Mouse (Mus musculus) heart, embryonic 13.5 days (tissue): ENCODE results near the gene Gabrr3. TPM values are rescaled to one million over a fixed set of nuclear protein-coding genes. Genes with fewer than 3 reads are reported as not detected.

ENCODE experiments used
- ATAC-seq: fragments of 200-750 bp; cut with Nextera tagmentation; 2 replicates; pipeline ENCODE4 v1.8.0; 2017; ENCODE audit warnings: moderate TSS enrichment; ENCODE audit not compliant: insufficient number of reproducible peaks, low FRiP score, low TSS enrichment; ENCODE audit errors: extremely low read depth
- H3K27ac ChIP-seq: fragments of 300-500 bp; sonication (generic); replicated peaks from 2 replicates; pipeline ENCODE4 v1.5.1; 2015; ENCODE audit warnings: moderate library complexity, mild to moderate bottlenecking, inconsistent platforms
- H3K27me3 ChIP-seq: fragments of 300-500 bp; sonication (generic); replicated peaks from 2 replicates; pipeline ENCODE4 v1.6.1; 2015; ENCODE audit warnings: mild to moderate bottlenecking, inconsistent platforms
- H3K36me3 ChIP-seq: fragments of 300-500 bp; sonication (generic); 2 replicates; pipeline ENCODE4 v1.6.1; 2015; ENCODE audit warnings: mild to moderate bottlenecking, inconsistent platforms
- H3K4me1 ChIP-seq: fragments of 300-500 bp; sonication (generic); 2 replicates; pipeline ENCODE4 v1.6.1; 2015; ENCODE audit warnings: inconsistent platforms
- H3K4me2 ChIP-seq: fragments of 300-500 bp; sonication (generic); 2 replicates; pipeline ENCODE4 v1.6.1; 2015; ENCODE audit warnings: inconsistent platforms, mild to moderate bottlenecking, moderate library complexity
- H3K4me3 ChIP-seq: fragments of 300-500 bp; sonication (generic); 2 replicates; pipeline ENCODE4 v1.5.1; 2015; ENCODE audit warnings: moderate library complexity, mild to moderate bottlenecking, inconsistent platforms
- H3K9ac ChIP-seq: fragments of 300-500 bp; sonication (generic); 2 replicates; pipeline ENCODE4 v1.6.1; 2015; ENCODE audit warnings: inconsistent platforms, mild to moderate bottlenecking, moderate library complexity
- H3K9me3 ChIP-seq: fragments of 300-500 bp; sonication (generic); 2 replicates; pipeline ENCODE4 v1.6.1; 2016; ENCODE audit warnings: inconsistent platforms
- WGBS: fragments of 180-500 bp; shearing (Covaris S2); methylation state at CpG from one replicate; pipeline ENCODE4 v1.1.7; 2015; ENCODE audit warnings: mixed read lengths; 5-methylcytosine and 5-hydroxymethylcytosine counted together
- polyA plus RNA-seq: library from polyadenylated mRNA; unstranded; fragments of >200 nt; fragmentation: Nextera tagmentation; extraction: Ambion mirVana; gene quantifications from 2 replicates; pipeline ENCODE4 v1.2.1, GENCODE M21; 2015

The Gabrr3 gene
- polyA plus RNA-seq, 1 experiment from 2014 or later = not detected

GRCm38 (mm10) chr16:59471637-59472278, 64.6 kb downstream of the Gabrr3 start, which contains the start of gene Riox2:
Riox2 (plus strand) TSS chr16:59471775.
- Histone ChIP-seq H3K9ac (peak within 1 kb of the TSS; percentile 79), H3K4me3 (peak within 1 kb of the TSS; percentile 68), H3K36me3 (peaks cover 18% of the 10 kb centered on the region), H3K9me3 (no peaks in the 10 kb centered on the region), H3K4me2 (peak within 1 kb of the TSS; percentile 75), H3K27ac (peak within 1 kb of the TSS; percentile 40), H3K27me3 (no peaks in the 10 kb centered on the region), H3K4me1 (peaks cover 14% of the 10 kb centered on the region)
- WGBS = 1% methylated on average over 56 of the region's 56 CpGs
- ATAC-seq = peak; percentile 86

DNA sequence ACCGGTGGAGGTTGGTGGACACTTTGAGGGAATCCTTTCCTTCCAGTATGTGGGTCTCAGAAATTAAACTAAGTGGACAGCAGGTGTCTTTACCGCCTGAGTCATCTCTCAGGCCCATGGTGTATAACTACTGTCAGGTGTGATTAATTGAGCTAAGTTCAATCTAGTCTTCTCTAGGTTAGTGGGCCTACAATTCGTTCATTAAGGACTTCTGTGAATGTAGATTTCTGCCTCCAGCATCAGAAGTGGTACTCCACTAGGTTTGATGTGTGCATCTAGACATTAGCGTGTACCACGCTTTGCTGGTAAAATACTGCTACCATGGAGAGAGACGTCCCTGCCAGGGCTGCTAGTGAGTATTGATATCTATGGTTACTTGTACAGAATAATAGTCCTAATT, 65.4 kb downstream of the Gabrr3 start:
- peak overlapping the region; percentile 68 for H3K4me3 ChIP-seq
- H3K9ac ChIP-seq = peak overlapping the region; percentile 79
- H3K4me1 ChIP-seq = peaks cover 14% of the 10 kb centered on the region
- peak overlapping the region; percentile 75 for H3K4me2 ChIP-seq
- peaks cover 26% of the 10 kb centered on the region for H3K36me3 ChIP-seq
- WGBS = 40% methylated on average over 6 of the region's 6 CpGs
- no peak overlapping the region; the same call in 1 of the 2 replicates for H3K27ac ChIP-seq
- no peaks in the 10 kb centered on the region for H3K9me3 ChIP-seq
- ATAC-seq = no peak
- no peaks in the 10 kb centered on the region for H3K27me3 ChIP-seq

DNA sequence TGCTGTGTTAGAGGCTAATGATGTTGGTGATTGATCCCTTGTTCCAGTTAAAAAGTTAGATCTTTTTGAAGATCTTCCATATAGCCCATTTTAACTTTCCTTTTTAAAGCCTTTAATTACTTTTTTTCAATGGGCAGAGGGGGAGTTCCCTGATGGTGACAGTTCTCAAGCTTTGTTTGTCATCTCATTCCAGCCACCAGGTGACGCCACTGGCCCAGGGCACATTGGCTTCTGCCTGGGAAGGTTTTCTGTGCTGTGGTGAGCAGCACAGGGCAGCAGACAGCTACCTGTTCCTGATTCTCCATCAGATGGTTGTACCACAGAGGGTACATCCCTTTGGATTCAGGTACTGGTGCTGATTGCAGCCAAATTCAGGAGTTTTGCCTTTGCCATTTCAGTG, 67.7 kb downstream of the Gabrr3 start:
- Histone ChIP-seq H3K4me1 (peaks cover 14% of the 10 kb centered on the region), H3K36me3 (peaks cover 46% of the 10 kb centered on the region), H3K27ac (no peak overlapping the region), H3K9me3 (no peaks in the 10 kb centered on the region), H3K4me2 (no peak overlapping the region), H3K4me3 (no peak overlapping the region), H3K27me3 (no peaks in the 10 kb centered on the region), H3K9ac (no peak overlapping the region)
- no peak for ATAC-seq
- WGBS = 19% methylated on average over 1 of the region's 1 CpGs

- Histone ChIP-seq H3K27ac (no peak overlapping the region), H3K4me3 (no peak overlapping the region), H3K4me2 (no peak overlapping the region), H3K4me1 (peaks cover 7% of the 10 kb centered on the region), H3K9me3 (no peaks in the 10 kb centered on the region), H3K9ac (no peak overlapping the region), H3K36me3 (peaks cover 76% of the 10 kb centered on the region), H3K27me3 (no peaks in the 10 kb centered on the region)
- WGBS = 84% methylated on average over 3 of the region's 3 CpGs
- no peak for ATAC-seq
Measured at GRCm38 (mm10) chr16:59477955-59478354, 70.8 kb downstream of the Gabrr3 start.

- WGBS = 72% methylated on average over 7 of the region's 7 CpGs
- no peak overlapping the region for H3K4me2 ChIP-seq
- H3K9ac ChIP-seq = no peak overlapping the region
- H3K27me3 ChIP-seq = no peaks in the 10 kb centered on the region
- H3K4me1 ChIP-seq = no peaks in the 10 kb centered on the region
- no peak overlapping the region for H3K27ac ChIP-seq
- ATAC-seq = no peak
- H3K9me3 ChIP-seq = no peaks in the 10 kb centered on the region
- H3K36me3 ChIP-seq = peaks cover 95% of the 10 kb centered on the region
- H3K4me3 ChIP-seq = no peak overlapping the region
Measured at GRCm38 (mm10) chr16:59487239-59487638, 80.1 kb downstream of the Gabrr3 start.

DNA sequence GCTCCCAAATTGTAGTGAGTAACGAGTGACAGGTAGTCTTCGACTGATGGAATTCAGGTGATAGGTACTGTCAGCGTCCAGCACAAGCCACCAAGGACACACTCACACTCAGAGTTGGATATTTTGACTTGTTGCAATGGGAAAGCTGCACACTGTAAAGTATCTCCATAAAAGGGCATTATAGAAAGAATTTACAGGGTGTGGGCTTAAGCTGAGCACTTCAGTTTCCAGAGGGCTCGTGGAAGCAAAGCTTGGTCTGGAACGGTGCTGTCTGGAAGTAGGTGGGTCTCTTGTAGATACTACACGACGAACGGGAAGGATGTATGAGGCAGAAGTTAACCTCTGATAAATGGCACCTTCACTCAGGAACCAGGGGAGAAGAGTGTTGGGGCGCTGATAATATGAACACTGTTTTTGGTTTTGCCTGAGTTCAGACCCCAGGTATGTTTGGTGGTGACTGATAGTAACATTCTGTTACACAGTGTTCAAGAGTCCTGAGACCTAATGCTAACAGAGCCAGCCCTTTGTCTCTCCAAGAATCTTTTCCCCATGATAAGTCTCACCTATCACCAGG, 80.9 kb downstream of the Gabrr3 start:
- peaks cover 95% of the 10 kb centered on the region for H3K36me3 ChIP-seq
- H3K4me1 ChIP-seq = no peaks in the 10 kb centered on the region
- ATAC-seq = no peak
- H3K27me3 ChIP-seq = no peaks in the 10 kb centered on the region
- H3K27ac ChIP-seq = no peak overlapping the region
- no peak overlapping the region for H3K9ac ChIP-seq
- no peak overlapping the region for H3K4me3 ChIP-seq
- 65% methylated on average over 9 of the region's 9 CpGs for WGBS
- no peak overlapping the region for H3K4me2 ChIP-seq
- H3K9me3 ChIP-seq = no peaks in the 10 kb centered on the region

- Histone ChIP-seq H3K36me3 (peaks cover 94% of the 10 kb centered on the region), H3K4me3 (no peak overlapping the region), H3K9ac (no peak overlapping the region), H3K27me3 (no peaks in the 10 kb centered on the region), H3K9me3 (no peaks in the 10 kb centered on the region), H3K4me1 (peaks cover 4% of the 10 kb centered on the region; the same call in 1 of the 2 replicates), H3K27ac (no peak overlapping the region), H3K4me2 (no peak overlapping the region)
- ATAC-seq = no peak
- WGBS = 85% methylated on average over 14 of the region's 14 CpGs
Measured at GRCm38 (mm10) chr16:59493199-59493598, 86.1 kb downstream of the Gabrr3 start.

DNA sequence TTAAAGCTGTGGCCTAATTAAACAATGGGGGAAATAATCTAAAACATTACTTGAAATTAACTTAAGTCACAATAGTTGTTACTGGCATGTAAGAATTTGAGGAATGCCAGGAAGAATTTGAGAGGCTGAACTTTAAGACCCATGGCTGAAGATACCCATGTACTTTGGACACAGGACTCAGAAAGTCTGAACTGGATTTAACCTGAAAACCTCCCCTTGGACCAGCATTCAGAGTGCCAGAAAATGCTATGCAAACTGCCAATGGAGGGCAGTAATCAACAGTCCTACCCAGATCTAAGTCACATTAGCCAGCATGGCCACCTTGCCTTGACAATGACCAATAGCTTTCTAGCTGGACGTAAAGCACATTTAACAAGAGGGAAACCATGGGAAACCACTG, 90.8 kb downstream of the Gabrr3 start:
- Histone ChIP-seq H3K27ac (no peak overlapping the region), H3K36me3 (peaks cover 92% of the 10 kb centered on the region), H3K4me3 (no peak overlapping the region), H3K9ac (no peak overlapping the region), H3K4me2 (no peak overlapping the region), H3K27me3 (no peaks in the 10 kb centered on the region), H3K4me1 (peaks cover 8% of the 10 kb centered on the region; the same call in 1 of the 2 replicates), H3K9me3 (no peaks in the 10 kb centered on the region)
- WGBS = 72% methylated on average over 1 of the region's 1 CpGs
- ATAC-seq = no peak

DNA sequence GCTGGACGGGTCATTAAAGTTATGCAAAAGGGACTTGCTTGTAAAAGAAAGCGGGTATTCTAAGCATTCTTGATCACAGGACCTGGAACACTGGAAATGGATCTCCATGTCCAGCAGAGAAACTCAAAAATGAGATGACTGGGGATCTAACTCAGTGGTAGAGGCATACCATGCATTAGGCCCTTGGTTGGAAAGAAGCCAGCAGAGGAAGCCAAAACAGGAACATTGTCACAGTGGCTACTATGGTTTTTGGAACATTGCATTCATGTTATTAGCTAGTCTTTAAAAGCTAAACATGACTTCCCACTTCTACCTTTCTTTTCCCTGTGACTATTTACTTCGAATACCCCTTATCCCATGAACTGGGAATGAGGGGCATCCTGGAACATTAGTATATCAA, 92.0 kb downstream of the Gabrr3 start:
- peaks cover 92% of the 10 kb centered on the region for H3K36me3 ChIP-seq
- H3K4me3 ChIP-seq = no peak overlapping the region
- peaks cover 8% of the 10 kb centered on the region; the same call in 1 of the 2 replicates for H3K4me1 ChIP-seq
- WGBS = 90% methylated on average over 3 of the region's 3 CpGs
- no peak overlapping the region for H3K27ac ChIP-seq
- no peaks in the 10 kb centered on the region for H3K27me3 ChIP-seq
- no peak overlapping the region for H3K9ac ChIP-seq
- no peaks in the 10 kb centered on the region for H3K9me3 ChIP-seq
- no peak overlapping the region for H3K4me2 ChIP-seq
- ATAC-seq = no peak

- 80% methylated on average over 5 of the region's 5 CpGs for WGBS
- Histone ChIP-seq H3K9ac (no peak overlapping the region), H3K36me3 (peaks cover 73% of the 10 kb centered on the region), H3K27me3 (no peaks in the 10 kb centered on the region), H3K27ac (no peak overlapping the region), H3K4me2 (no peak overlapping the region), H3K4me3 (no peak overlapping the region), H3K9me3 (no peaks in the 10 kb centered on the region; the same call in 1 of the 2 replicates), H3K4me1 (peaks cover 9% of the 10 kb centered on the region)
- ATAC-seq = no peak
Measured at GRCm38 (mm10) chr16:59509830-59510229, 102.7 kb downstream of the Gabrr3 start.
